8 mouse cellular contexts compared by ENCODE assay signal in genomic region chr7:45434203-45435015, GRCm38 (mm10). TPM values are rescaled to one million over a fixed set of nuclear protein-coding genes. Genes with fewer than 3 reads are reported as not detected.
A peak's percentile ranks its signal among the peaks of the same experiment; 100 is the strongest.
DNase-seq lines count a peak whose midpoint lies in the region; ATAC-seq and TF ChIP-seq lines count a peak whose summit lies in the region.

TSS of gene Gys1 (plus strand) at chr7:45434844.

- TF ChIP-seq POLR2A in lung, adult 2 months (IDR thresholded peaks at IDR 0.05; ENCODE audit: borderline replicate concordance, extremely low read depth, low read depth, low read length): peak; percentile 68

- in situ Hi-C loops in ES-E14 (cut with MboI; ENCODE audit: low sequenced_read_pairs in 2 of 2, unreplicated experiment in 2 of 2): no loop called here

- intact Hi-C loops in heart, postnatal 25 days (cut with DNase I): loop anchor here (2.0 to 5.0 kb wide), 2 partner anchors 28 to 37 kb away; partner anchors contain the start of gene Snrnp70

- peak; percentile 100 for DNase-seq in ES-E14 (ENCODE audit: low read depth, low spot score)
- peak; percentile 100 for DNase-seq in cerebellum, adult 11-12 months
- DNase-seq in heart, postnatal 25 days (ENCODE audit: low spot score): peak; percentile 100
- DNase-seq in layer of hippocampus, adult 18-20 months (ENCODE audit: low spot score in 2 of 2): peak; percentile 100
- DNase-seq in lung, adult 2 months: peak; percentile 99
- DNase-seq in thymus, adult 18-20 months: peak; percentile 100

- H3K27ac ChIP-seq in ES-E14 (ENCODE audit: insufficient read depth, low read depth, low read length, poor library complexity, severe bottlenecking): peak within 1 kb of the TSS; percentile 77
- peak within 1 kb of the TSS; percentile 90 for H3K27ac ChIP-seq in forebrain, embryonic 15.5 days (replicated peaks)

- peaks cover 33% of the 10 kb centered on the region for H3K36me3 ChIP-seq in ES-E14 (ENCODE audit: control insufficient read depth, insufficient read depth, low read length, poor library complexity, severe bottlenecking)
- H3K36me3 ChIP-seq in forebrain, embryonic 15.5 days: peaks cover 9% of the 10 kb centered on the region; the same call in 1 of the 2 replicates

- peak within 1 kb of the TSS; percentile 88 for H3K4me2 ChIP-seq in forebrain, embryonic 15.5 days (replicated peaks)

- H3K9ac ChIP-seq in ES-E14 (ENCODE audit: insufficient read depth, low read depth, low read length, poor library complexity, severe bottlenecking): peak within 1 kb of the TSS; percentile 84
- H3K9ac ChIP-seq in forebrain, embryonic 15.5 days (replicated peaks): peak within 1 kb of the TSS; percentile 74

- no peaks in the 10 kb centered on the region for H3K27me3 ChIP-seq in forebrain, embryonic 15.5 days

- peaks cover 9 to 16% of the 10 kb centered on the region in 2 experiments for H3K4me1 ChIP-seq in ES-E14 (ENCODE audit: control insufficient read depth in 2 of 2, insufficient read depth in 2 of 2, low read length in 2 of 2, poor library complexity in 1 of 2)
- H3K4me1 ChIP-seq in forebrain, embryonic 15.5 days: peaks cover 39% of the 10 kb centered on the region
- peaks cover 9% of the 10 kb centered on the region for H3K4me1 ChIP-seq in lung, adult 2 months (ENCODE audit: control insufficient read depth, insufficient read depth, low read length)

- TF ChIP-seq CTCF in lung, adult 2 months (IDR thresholded peaks at IDR 0.05; ENCODE audit: insufficient read depth, low read length): peak; percentile 72

- no peaks in the 10 kb centered on the region for H3K9me3 ChIP-seq in ES-E14 (ENCODE audit: control insufficient read depth, insufficient read depth, low read depth, low read length)
- H3K9me3 ChIP-seq in forebrain, embryonic 15.5 days: no peaks in the 10 kb centered on the region

- H3K4me3 ChIP-seq in ES-E14 (ENCODE audit: insufficient read depth in 1 of 2, low read depth in 1 of 2, low read length in 2 of 2, poor library complexity in 1 of 2, severe bottlenecking in 1 of 2): peak within 1 kb of the TSS; percentile 89 to 98
- peak within 1 kb of the TSS; percentile 60 for H3K4me3 ChIP-seq in forebrain, embryonic 15.5 days
- peak within 1 kb of the TSS; percentile 73 for H3K4me3 ChIP-seq in lung, adult 2 months (replicated peaks; ENCODE audit: extremely low read depth, low read depth, low read length)

- WGBS in forebrain, embryonic 15.5 days: under 1% methylated on average over 45 of the region's 45 CpGs
- WGBS in lung, adult 2 months: under 1% methylated on average over 45 of the region's 45 CpGs

- ATAC-seq in forebrain, embryonic 15.5 days (replicated peaks): peak; percentile 97
- ATAC-seq in neutrophil, adult 5-6 weeks (ENCODE audit: extremely low read depth, insufficient number of reproducible peaks, low FRiP score, poor library complexity, severe bottlenecking): peak; percentile 86

TF ChIP-seq in ES-E14, 5 proteins besides CTCF, POLR2A, EP300 and RAD21:
- TF ChIP-seq HCFC1 (IDR thresholded peaks at IDR 0.05; ENCODE audit: borderline replicate concordance, insufficient read depth, low read length): peak; percentile 78
- TF ChIP-seq CHD2 (IDR thresholded peaks at IDR 0.05; ENCODE audit: low read depth, low read length): peak; percentile 91
- no peak for TF ChIP-seq MAFK (IDR thresholded peaks at IDR 0.05; ENCODE audit: insufficient read depth, low read depth, low read length)

RNA-seq across cellular contexts. Expression of gene Gys1, which starts in this region (rescaled TPM):
- total RNA-seq in ES-E14 (2012; rRNA removed): 26.1 and 26.8 TPM in 2 replicates
- 19.4 and 19.6 TPM in 2 replicates for polyA plus RNA-seq in forebrain, embryonic 15.5 days (2015; fragmentation: Nextera tagmentation; extraction: Ambion mirVana)
- 10 to 100 TPM; 93.1 to 98.1 TPM for total RNA-seq in heart, postnatal 25 days (2021)
- 10 to 100 TPM; 13.5 to 15.4 TPM for total RNA-seq in layer of hippocampus, adult 18-20 months (2021)
- 33.0 and 39.4 TPM in 2 replicates for polyA plus RNA-seq in lung, adult 2 months (2012; rRNA removed)
- 9.9 and 14.6 TPM in 2 replicates for total RNA-seq in neutrophil, adult 5-6 weeks (2017)

Comparison
In these comparisons a context has a peak if more than half of its experiments do, and no peak if none do; other contexts are left out.
1. Peak in every context shown above with its lines: DNase-seq, ATAC-seq, H3K4me3 ChIP-seq and H3K27ac ChIP-seq.